Mouse (Mus musculus) liver, embryonic 13.5 days (tissue): ENCODE data around the gene Atad5. TPM values are rescaled to one million over a fixed set of nuclear protein-coding genes. Genes with fewer than 3 reads are reported as not detected.
"Not testable (repeated sequence)": the region's sequence is repeated elsewhere in the genome, so short reads cannot be mapped to it uniquely, and the experiment has no call there.

ENCODE experiments used
- ATAC-seq: fragments of 200-750 bp; cut with Nextera tagmentation; 2 replicates; pipeline ENCODE4 v1.8.0; 2017; ENCODE audit warnings: low read depth, mild to moderate bottlenecking, moderate number of reproducible peaks, moderate library complexity
- DNase-seq: peaks from one replicate; pipeline ENCODE4 v3.0.0; 2022
- H3K27ac ChIP-seq: fragments of 300-500 bp; sonication (generic); 2 replicates; pipeline ENCODE4 v1.5.1; 2015; ENCODE audit warnings: moderate library complexity, mild to moderate bottlenecking, inconsistent platforms
- H3K27me3 ChIP-seq: fragments of 300-500 bp; sonication (generic); 2 replicates; pipeline ENCODE4 v1.6.1; 2015; ENCODE audit warnings: mild to moderate bottlenecking, inconsistent platforms
- H3K36me3 ChIP-seq: fragments of 300-500 bp; sonication (generic); 2 replicates; pipeline ENCODE4 v1.6.1; 2015; ENCODE audit warnings: mild to moderate bottlenecking, inconsistent platforms
- H3K4me1 ChIP-seq: fragments of 300-500 bp; sonication (generic); replicated peaks from 2 replicates; pipeline ENCODE4 v1.6.1; 2015; ENCODE audit warnings: inconsistent platforms
- H3K4me2 ChIP-seq: fragments of 300-500 bp; sonication (generic); 2 replicates; pipeline ENCODE4 v1.6.1; 2015; ENCODE audit warnings: inconsistent platforms, mild to moderate bottlenecking, moderate library complexity
- H3K4me3 ChIP-seq: fragments of 300-500 bp; sonication (generic); replicated peaks from 2 replicates; pipeline ENCODE4 v1.5.1; 2015; ENCODE audit warnings: mild to moderate bottlenecking, inconsistent platforms
- H3K9ac ChIP-seq: fragments of 300-500 bp; sonication (generic); 2 replicates; pipeline ENCODE4 v1.6.1; 2015; ENCODE audit warnings: mild to moderate bottlenecking, inconsistent platforms
- H3K9me3 ChIP-seq: fragments of 300-500 bp; sonication (generic); replicated peaks from 2 replicates; pipeline ENCODE4 v1.6.1; 2016; ENCODE audit warnings: inconsistent platforms
- WGBS: fragments of 180-500 bp; shearing (Covaris S2); methylation state at CpG from one replicate; pipeline ENCODE4 v1.1.7; 2015; ENCODE audit not compliant: insufficient replicate concordance; 5-methylcytosine and 5-hydroxymethylcytosine counted together
- polyA plus RNA-seq: library from polyadenylated mRNA; unstranded; fragments of >200 nt; fragmentation: Nextera tagmentation; extraction: Ambion mirVana; gene quantifications from 2 replicates; pipeline ENCODE4 v1.2.1, GENCODE M21; 2015

The Atad5 gene
- polyA plus RNA-seq, 1 experiment from 2014 or later: 10.7 TPM

- H3K27me3 ChIP-seq: no peaks in the 10 kb centered on the region
- peaks cover 86% of the 10 kb centered on the region for H3K36me3 ChIP-seq
- WGBS: 88% methylated on average over 11 of the region's 11 CpGs
- DNase-seq: no peak
- H3K9me3 ChIP-seq: no peaks in the 10 kb centered on the region
- ATAC-seq: no peak
- H3K4me1 ChIP-seq: peaks cover 19% of the 10 kb centered on the region
- no peak overlapping the region for H3K4me3 ChIP-seq
- H3K9ac ChIP-seq: no peak overlapping the region
- H3K27ac ChIP-seq: no peak overlapping the region
- H3K4me2 ChIP-seq: no peak overlapping the region
Measured at GRCm38 (mm10) chr11:80135954-80136683, 46.9 kb downstream of the Atad5 start.

- WGBS: 87% methylated on average over 13 of the region's 13 CpGs
- Histone ChIP-seq H3K27ac (no peak overlapping the region), H3K4me1 (peaks cover 20% of the 10 kb centered on the region), H3K9ac (no peak overlapping the region), H3K27me3 (no peaks in the 10 kb centered on the region), H3K4me3 (no peak overlapping the region), H3K9me3 (no peaks in the 10 kb centered on the region), H3K4me2 (no peak overlapping the region), H3K36me3 (peaks cover 80% of the 10 kb centered on the region)
- DNase-seq (no peak), ATAC-seq (no peak)
Measured at GRCm38 (mm10) chr11:80136786-80137185, 47.6 kb downstream of the Atad5 start.

- Histone ChIP-seq H3K4me2 (no peak overlapping the region), H3K27me3 (no peaks in the 10 kb centered on the region), H3K4me3 (no peak overlapping the region), H3K9me3 (no peaks in the 10 kb centered on the region), H3K9ac (no peak overlapping the region), H3K27ac (no peak overlapping the region), H3K36me3 (peaks cover 70% of the 10 kb centered on the region), H3K4me1 (peaks cover 26% of the 10 kb centered on the region)
- ATAC-seq: no peak
- 87% methylated on average over 5 of the region's 5 CpGs for WGBS
- no peak for DNase-seq
Measured at GRCm38 (mm10) chr11:80137773-80138172, 48.6 kb downstream of the Atad5 start.

- H3K27me3 ChIP-seq: no peaks in the 10 kb centered on the region
- peak; percentile 89 for ATAC-seq
- under 1% methylated on average over 40 of the region's 40 CpGs for WGBS
Measured at GRCm38 (mm10) chr11:80141825-80142521, 52.8 kb downstream of the Atad5 start, which contains the start of gene Tefm. Gene Tefm (minus strand): TSS chr11:80142175.

GRCm38 (mm10) chr11:80142872-80143271 is 53.7 kb downstream of the Atad5 start:
- H3K4me1 ChIP-seq: peaks cover 52% of the 10 kb centered on the region
- H3K27ac ChIP-seq: no peak overlapping the region
- no peaks in the 10 kb centered on the region for H3K27me3 ChIP-seq
- H3K4me2 ChIP-seq: peak overlapping the region; percentile 87
- DNase-seq: no peak
- peaks cover 26% of the 10 kb centered on the region for H3K36me3 ChIP-seq
- no peak for ATAC-seq
- H3K9ac ChIP-seq: peak overlapping the region; percentile 81
- H3K9me3 ChIP-seq: no peaks in the 10 kb centered on the region
- 51% methylated on average over 8 of the region's 8 CpGs for WGBS
- peak overlapping the region; percentile 73 for H3K4me3 ChIP-seq

More at GRCm38 (mm10) chr11:80141825-80142521, 52.8 kb downstream of the Atad5 start, which contains the start of gene Tefm:
- peak; percentile 76 for DNase-seq
- Histone ChIP-seq H3K4me2 (peak within 1 kb of the TSS; percentile 87), H3K27ac (peak within 1 kb of the TSS; percentile 77), H3K36me3 (peaks cover 34% of the 10 kb centered on the region), H3K4me1 (peaks cover 48% of the 10 kb centered on the region), H3K4me3 (peak within 1 kb of the TSS; percentile 73), H3K9me3 (no peaks in the 10 kb centered on the region), H3K9ac (peak within 1 kb of the TSS; percentile 81)

- 13% methylated on average over 10 of the region's 10 CpGs for WGBS
Measured at GRCm38 (mm10) chr11:80145787-80146275, 56.6 kb downstream of the Atad5 start.

GRCm38 (mm10) chr11:80147748-80148147 is 58.5 kb downstream of the Atad5 start:
- Histone ChIP-seq H3K4me1 (peaks cover 26% of the 10 kb centered on the region), H3K4me3 (no peak overlapping the region), H3K9me3 (no peaks in the 10 kb centered on the region), H3K27ac (no peak overlapping the region), H3K27me3 (no peaks in the 10 kb centered on the region), H3K9ac (no peak overlapping the region), H3K4me2 (no peak overlapping the region), H3K36me3 (no peaks in the 10 kb centered on the region)
- WGBS: 37% methylated on average over 6 of the region's 6 CpGs
- DNase-seq (no peak), ATAC-seq (peak; percentile 37; the same call in 1 of the 2 replicates)

More at GRCm38 (mm10) chr11:80145787-80146275, 56.6 kb downstream of the Atad5 start:
- Histone ChIP-seq H3K27me3 (no peaks in the 10 kb centered on the region), H3K9ac (peak overlapping the region; percentile 4; the same call in 1 of the 2 replicates), H3K4me3 (no peak overlapping the region), H3K36me3 (no peaks in the 10 kb centered on the region), H3K4me1 (peaks cover 36% of the 10 kb centered on the region), H3K27ac (peak overlapping the region; percentile 62), H3K4me2 (0 out of 2 replicates have a peak overlapping the region, but pooled peaks have one; percentile 5), H3K9me3 (no peaks in the 10 kb centered on the region)
- ATAC-seq: peak; percentile 3; the same call in 1 of the 2 replicates
- no peak for DNase-seq

- Histone ChIP-seq H3K27ac (no peak overlapping the region), H3K27me3 (0 out of 2 replicates have a peak, but pooled peaks cover 2% of the 10 kb centered on the region), H3K36me3 (no peaks in the 10 kb centered on the region), H3K4me3 (no peak overlapping the region), H3K9me3 (no peaks in the 10 kb centered on the region), H3K4me2 (no peak overlapping the region), H3K9ac (no peak overlapping the region), H3K4me1 (peaks cover 22% of the 10 kb centered on the region)
- DNase-seq (no peak), ATAC-seq (no peak)
- WGBS: 60% methylated on average over 1 of the region's 1 CpGs
Measured at GRCm38 (mm10) chr11:80148313-80148712, 59.1 kb downstream of the Atad5 start.

GRCm38 (mm10) chr11:80148974-80149373 is 59.8 kb downstream of the Atad5 start:
- H3K27me3 ChIP-seq, H3K9ac ChIP-seq, H3K4me3 ChIP-seq, H3K36me3 ChIP-seq, H3K4me2 ChIP-seq, ATAC-seq, H3K9me3 ChIP-seq, DNase-seq, H3K27ac ChIP-seq: not testable (repeated sequence)
- WGBS: 61% methylated on average over 2 of the region's 4 CpGs
- H3K4me1 ChIP-seq: peaks cover 29% of the 10 kb centered on the region

GRCm38 (mm10) chr11:80149412-80150023 is 60.3 kb downstream of the Atad5 start:
- WGBS: 68% methylated on average over 8 of the region's 8 CpGs

GRCm38 (mm10) chr11:80150566-80150965 is 61.4 kb downstream of the Atad5 start:
- Histone ChIP-seq H3K9me3 (no peaks in the 10 kb centered on the region), H3K27ac (no peak overlapping the region), H3K4me1 (peaks cover 30% of the 10 kb centered on the region), H3K27me3 (peaks cover 25% of the 10 kb centered on the region), H3K4me2 (no peak overlapping the region), H3K9ac (no peak overlapping the region), H3K4me3 (no peak overlapping the region), H3K36me3 (no peaks in the 10 kb centered on the region)
- no peak for DNase-seq
- 32% methylated on average over 5 of the region's 5 CpGs for WGBS
- no peak for ATAC-seq

More at GRCm38 (mm10) chr11:80149412-80150023, 60.3 kb downstream of the Atad5 start:
- Histone ChIP-seq H3K27me3 (peaks cover 14% of the 10 kb centered on the region), H3K36me3 (no peaks in the 10 kb centered on the region), H3K4me3 (no peak overlapping the region), H3K27ac (no peak overlapping the region), H3K9ac (no peak overlapping the region), H3K4me1 (peaks cover 34% of the 10 kb centered on the region), H3K4me2 (no peak overlapping the region), H3K9me3 (no peaks in the 10 kb centered on the region)
- ATAC-seq: no peak
- no peak for DNase-seq
